Mouse (Mus musculus) cerebellum, adult 2 months (tissue): ENCODE measurements at regions not wholly inside any gene's neighbourhood (a gene's known extent, or its start where the extent isn't known, plus 50 kb on each side); places are given as distances from the start of the nearest gene placed in this dataset.

Experiments
- CTCF ChIP-seq: fragments of 200-500 bp; IDR thresholded peaks from 2 replicates; pipeline ENCODE4 v1.5.1; 2011; ENCODE audit warnings: low read depth, mild to moderate bottlenecking, control low read depth, low read length, moderate library complexity, borderline replicate concordance; ENCODE audit not compliant: insufficient read depth
- POLR2A ChIP-seq: fragments of 200-500 bp; IDR thresholded peaks from 2 replicates; pipeline ENCODE4 v1.6.1; 2011; ENCODE audit warnings: low read length, control low read depth, borderline replicate concordance; ENCODE audit not compliant: insufficient read depth

DNA sequence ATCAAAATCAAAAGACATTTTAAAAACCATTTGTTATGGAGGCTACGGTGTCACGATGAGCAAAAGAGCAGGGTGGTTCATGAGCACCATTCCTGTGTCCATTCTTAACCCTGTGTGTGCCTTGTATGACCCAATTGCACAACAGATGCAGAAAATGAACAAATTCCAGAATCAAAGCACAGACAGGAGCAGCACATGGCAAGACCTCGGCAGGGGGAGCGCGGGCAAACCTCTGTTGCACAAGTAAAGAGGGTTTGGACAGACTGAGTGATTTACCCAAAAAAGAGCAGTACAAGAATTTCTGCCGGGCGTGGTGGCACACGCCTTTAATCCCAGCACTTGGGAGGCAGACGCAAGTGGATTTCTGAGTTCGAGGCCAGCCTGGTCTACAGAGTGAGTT lies 62.1 kb downstream of the H2al2a start:
- TF ChIP-seq CTCF (no peak), POLR2A (no peak)
